Mouse (Mus musculus) layer of hippocampus, postnatal 10 days (tissue): ENCODE data around the gene Srms. TPM values are rescaled to one million over a fixed set of nuclear protein-coding genes. Genes with fewer than 3 reads are reported as not detected.
"Not testable (repeated sequence)": the region's sequence is repeated elsewhere in the genome, so short reads cannot be mapped to it uniquely, and the experiment has no call there.

Experiments used
- DNase-seq, 2 experiments: peaks; one replicate each; pipeline ENCODE4 v3.0.0; 2021; ENCODE audit warnings: low spot score in 2 of 2
- total RNA-seq, 2 experiments: library from RNA; stranded (reverse); gene quantifications; 2 replicates each; pipeline ENCODE4 v1.2.3; 2021

Gene Srms
- total RNA-seq, 2 experiments from 2014 or later = 0.25 TPM; not detected in 1

GRCm38 (mm10) chr2:181219538-181220216 is 6.7 kb upstream of the Srms start, which contains the start of gene Fndc11:
Gene Fndc11, plus strand, starts transcription at chr2:181220013.
- peak; percentile 68 to 72 for DNase-seq

- no peak for DNase-seq
These were observed 6.0 kb upstream of the Srms start for GRCm38 (mm10) chr2:181218881-181219485.

GRCm38 (mm10) chr2:181216037-181216436 is 3.1 kb upstream of the Srms start:
- no peak for DNase-seq

- DNase-seq = peak in 1 of 2 experiments; percentile 16
These were observed 480 bp downstream of the Srms start for GRCm38 (mm10) chr2:181212389-181213020.

- DNase-seq = no peak
These were observed 6.9 kb downstream of the Srms start for GRCm38 (mm10) chr2:181206118-181206517.

GRCm38 (mm10) chr2:181205678-181206077 is 7.3 kb downstream of the Srms start:
- DNase-seq = no peak

- no peak for DNase-seq
These were observed 10.1 kb downstream of the Srms start for GRCm38 (mm10) chr2:181202886-181203285.

- DNase-seq = no peak
These were observed 10.6 kb downstream of the Srms start, which contains the start of gene Ptk6 for GRCm38 (mm10) chr2:181202422-181202821. Gene Ptk6, minus strand, starts transcription at chr2:181202789.

GRCm38 (mm10) chr2:181201606-181202005 is 11.4 kb downstream of the Srms start:
- no peak for DNase-seq

- no peak for DNase-seq
These were observed 16.2 kb downstream of the Srms start for GRCm38 (mm10) chr2:181196628-181197300.

GRCm38 (mm10) chr2:181193044-181193443 is 19.9 kb downstream of the Srms start:
- DNase-seq = no peak

- DNase-seq = no peak
These were observed 21.0 kb downstream of the Srms start for GRCm38 (mm10) chr2:181191936-181192335.

GRCm38 (mm10) chr2:181191385-181191784 is 21.6 kb downstream of the Srms start:
- DNase-seq = not testable (repeated sequence)

GRCm38 (mm10) chr2:181189321-181189720 is 23.7 kb downstream of the Srms start:
- no peak for DNase-seq

- DNase-seq = no peak
These were observed 24.3 kb downstream of the Srms start for GRCm38 (mm10) chr2:181188681-181189080.

- peak; percentile 85 to 92 for DNase-seq
These were observed 25.6 kb downstream of the Srms start, which contains the start of gene Ppdpf for GRCm38 (mm10) chr2:181187121-181188000. Gene Ppdpf, plus strand, starts transcription at chr2:181187247.

- DNase-seq = peak; percentile 87 to 93
These were observed 26.4 kb downstream of the Srms start for GRCm38 (mm10) chr2:181186635-181187034.

- no peak for DNase-seq
These were observed 32.1 kb downstream of the Srms start for GRCm38 (mm10) chr2:181180898-181181297.

- no peak for DNase-seq
These were observed 34.5 kb downstream of the Srms start for GRCm38 (mm10) chr2:181178471-181178870.

- DNase-seq = no peak
These were observed 35.0 kb downstream of the Srms start for GRCm38 (mm10) chr2:181178015-181178414.

- DNase-seq = no peak
These were observed 38.3 kb downstream of the Srms start for GRCm38 (mm10) chr2:181174646-181175045.
